In genomic region chr6:99483556-99483955, GRCm38 (mm10) we compare ENCODE assay signal across 15 mouse cellular contexts. TPM values are rescaled to one million over a fixed set of nuclear protein-coding genes. Genes with fewer than 3 reads are reported as not detected.
A peak's percentile ranks its signal among the peaks of the same experiment; 100 is the strongest.
DNase-seq lines count a peak whose midpoint lies in the region; ATAC-seq and TF ChIP-seq lines count a peak whose summit lies in the region.
"Had no signal": no experiment of that assay in that cellular context is flagged by ENCODE, and none has a peak within 500 bp of the region (broad histone marks: within the 10 kb centered on the region; RNA-seq: fewer than 3 reads in every experiment).

No protein-coding gene starts in this region.

- H3K9me3 ChIP-seq in heart, embryonic 13.5 days, result no peaks in the 10 kb centered on the region
- no peaks in the 10 kb centered on the region for H3K9me3 ChIP-seq in lung, embryonic 14.5 days (ENCODE audit: low read depth, low read length)
- H3K9me3 ChIP-seq in embryonic facial prominence, embryonic 14.5 days (ENCODE audit: control insufficient read depth, low read length), result 0 out of 2 replicates have a peak, but pooled peaks cover 3% of the 10 kb centered on the region
- no peaks in the 10 kb centered on the region for H3K9me3 ChIP-seq in neural tube, embryonic 11.5 days (ENCODE audit: control insufficient read depth, low read length)
- H3K9me3 ChIP-seq: megakaryocyte, embryonic 14.5 days; neural tube, embryonic 13.5 days had no signal

- peaks cover 8% of the 10 kb centered on the region; the same call in 1 of the 2 replicates for H3K36me3 ChIP-seq in heart, embryonic 13.5 days
- H3K36me3 ChIP-seq in lung, embryonic 14.5 days (ENCODE audit: insufficient read depth), result no peaks in the 10 kb centered on the region
- no peaks in the 10 kb centered on the region for H3K36me3 ChIP-seq in embryonic facial prominence, embryonic 14.5 days (ENCODE audit: control insufficient read depth, insufficient read depth, low read length)
- no peaks in the 10 kb centered on the region for H3K36me3 ChIP-seq in neural tube, embryonic 11.5 days (ENCODE audit: control insufficient read depth, insufficient read depth, low read length)
- H3K36me3 ChIP-seq: neural tube, embryonic 13.5 days had no signal

- H3K9ac ChIP-seq in heart, embryonic 13.5 days, result no peak overlapping the region
- H3K9ac ChIP-seq in lung, embryonic 14.5 days, result peak overlapping the region; percentile 23; the same call in 1 of the 2 replicates
- no peak overlapping the region for H3K9ac ChIP-seq in embryonic facial prominence, embryonic 14.5 days (ENCODE audit: low read depth, low read length)
- no peak overlapping the region for H3K9ac ChIP-seq in neural tube, embryonic 11.5 days (ENCODE audit: low read length)
- H3K9ac ChIP-seq: neural tube, embryonic 13.5 days had no signal

- WGBS in heart, embryonic 13.5 days, result 60% methylated on average over 10 of the region's 10 CpGs
- 41% methylated on average over 10 of the region's 10 CpGs for WGBS in lung, embryonic 14.5 days
- 25% methylated on average over 10 of the region's 10 CpGs for WGBS in embryonic facial prominence, embryonic 14.5 days
- WGBS in neural tube, embryonic 11.5 days, result 59% methylated on average over 10 of the region's 10 CpGs

- H3K27me3 ChIP-seq in heart, embryonic 13.5 days (replicated peaks), result no peaks in the 10 kb centered on the region
- H3K27me3 ChIP-seq in lung, embryonic 14.5 days (ENCODE audit: insufficient read depth, low read length), result no peaks in the 10 kb centered on the region
- no peaks in the 10 kb centered on the region for H3K27me3 ChIP-seq in embryonic facial prominence, embryonic 14.5 days (replicated peaks; ENCODE audit: control insufficient read depth, insufficient read depth, low read length)
- H3K27me3 ChIP-seq in neural tube, embryonic 11.5 days (ENCODE audit: control insufficient read depth, insufficient read depth, low read length), result no peaks in the 10 kb centered on the region
- H3K27me3 ChIP-seq: megakaryocyte, embryonic 14.5 days had no signal

- peaks cover 46% of the 10 kb centered on the region for H3K4me1 ChIP-seq in heart, embryonic 13.5 days
- peaks cover 32% of the 10 kb centered on the region for H3K4me1 ChIP-seq in lung, embryonic 14.5 days (ENCODE audit: insufficient read depth)
- H3K4me1 ChIP-seq in embryonic facial prominence, embryonic 14.5 days (ENCODE audit: control insufficient read depth, insufficient read depth, low read length), result peaks cover 38% of the 10 kb centered on the region
- peaks cover 15% of the 10 kb centered on the region for H3K4me1 ChIP-seq in neural tube, embryonic 11.5 days (ENCODE audit: control insufficient read depth, insufficient read depth, low read length)

- no peak overlapping the region for H3K4me3 ChIP-seq in heart, embryonic 13.5 days
- no peak overlapping the region for H3K4me3 ChIP-seq in lung, embryonic 14.5 days (ENCODE audit: low read depth, low read length)
- H3K4me3 ChIP-seq in embryonic facial prominence, embryonic 14.5 days (ENCODE audit: low read depth, low read length), result no peak overlapping the region
- no peak overlapping the region for H3K4me3 ChIP-seq in neural tube, embryonic 11.5 days (ENCODE audit: low read depth, low read length)
- H3K4me3 ChIP-seq: left cerebral cortex, adult 2 months; neural tube, embryonic 13.5 days had no signal

- intact Hi-C loops in heart, postnatal 25 days (cut with DNase I), result no loop called here

- TF ChIP-seq CTCF in lung, embryonic 14.5 days (IDR thresholded peaks at IDR 0.05; ENCODE audit: low read depth), result no peak

- ATAC-seq in heart, embryonic 13.5 days (ENCODE audit: extremely low read depth, insufficient number of reproducible peaks, low FRiP score, low TSS enrichment), result no peak
- no peak for ATAC-seq in lung, embryonic 14.5 days (ENCODE audit: insufficient read depth)
- no peak for ATAC-seq in embryonic facial prominence, embryonic 14.5 days (ENCODE audit: low read depth)
- ATAC-seq in neural tube, embryonic 11.5 days (ENCODE audit: insufficient read depth, low FRiP score, low TSS enrichment), result no peak
- ATAC-seq: lung, postnatal 0 days had no signal

- H3K27ac ChIP-seq in heart, embryonic 13.5 days (replicated peaks), result peak overlapping the region; percentile 41
- H3K27ac ChIP-seq in lung, embryonic 14.5 days (ENCODE audit: low read depth), result peak overlapping the region; percentile 60; the same call in 1 of the 2 replicates
- no peak overlapping the region; the same call in 1 of the 2 replicates for H3K27ac ChIP-seq in embryonic facial prominence, embryonic 14.5 days (replicated peaks; ENCODE audit: low read depth, low read length)
- H3K27ac ChIP-seq in neural tube, embryonic 11.5 days (ENCODE audit: low read depth, low read length), result no peak overlapping the region
- H3K27ac ChIP-seq: left cerebral cortex, adult 2 months; neural tube, embryonic 13.5 days had no signal

- no peak overlapping the region for H3K4me2 ChIP-seq in heart, embryonic 13.5 days
- no peak overlapping the region for H3K4me2 ChIP-seq in lung, embryonic 14.5 days
- H3K4me2 ChIP-seq in embryonic facial prominence, embryonic 14.5 days (ENCODE audit: low read depth, low read length), result 0 out of 2 replicates have a peak overlapping the region, but pooled peaks have one; percentile 4
- H3K4me2 ChIP-seq in neural tube, embryonic 11.5 days (ENCODE audit: low read depth), result 0 out of 2 replicates have a peak overlapping the region, but pooled peaks have one; percentile 19
- H3K4me2 ChIP-seq: liver, embryonic 11.5 days had no signal

- DNase-seq in heart, postnatal 25 days (ENCODE audit: low spot score), result no peak
- no peak for DNase-seq in lung, embryonic 14.5 days
- no peak for DNase-seq in lung, postnatal 14 days
- DNase-seq in embryonic facial prominence, embryonic 14.5 days (ENCODE audit: low spot score), result no peak
- DNase-seq in neural tube, embryonic 11.5 days (ENCODE audit: low spot score), result no peak
- DNase-seq in layer of hippocampus, adult 8-10 months (ENCODE audit: low spot score in 2 of 2), result no peak
- DNase-seq in layer of hippocampus, adult 11-12 months (ENCODE audit: low spot score), result no peak
- DNase-seq: cerebellum, adult 11-12 months; heart, postnatal 10 days had no signal

RNA-seq across cellular contexts. Expression of gene Foxp1, which starts 39.0 kb away (rescaled TPM):
- polyA plus RNA-seq in heart, embryonic 13.5 days (2015; fragmentation: Nextera tagmentation; extraction: Ambion mirVana), result 71.7 and 75.9 TPM in 2 replicates
- 10 to 100 TPM; 33.6 to 35.3 TPM for total RNA-seq in heart, postnatal 25 days (2021)
- polyA plus RNA-seq in lung, embryonic 14.5 days (2014; fragmentation: Nextera tagmentation; extraction: Ambion mirVana), result 111 and 114 TPM in 2 replicates
- polyA plus RNA-seq in embryonic facial prominence, embryonic 14.5 days (2014; fragmentation: Nextera tagmentation; extraction: Ambion mirVana), result 80.1 and 87.9 TPM in 2 replicates
- polyA plus RNA-seq in neural tube, embryonic 11.5 days (2014; fragmentation: Nextera tagmentation; extraction: Ambion mirVana), result 111 and 116 TPM in 2 replicates
- total RNA-seq in layer of hippocampus, adult 8-10 months (2022), result 100 to 1,000 TPM in 1 of 4 experiments, 10 to 100 TPM in 3; 90.9 to 101 (median 95.2) TPM

Comparison
In these comparisons a context has a peak if more than half of its experiments do, and no peak if none do; other contexts are left out.
1. H3K27ac ChIP-seq: peak in heart, embryonic 13.5 days (single experiment) and lung, embryonic 14.5 days (single experiment); none in embryonic facial prominence, embryonic 14.5 days (single experiment) and neural tube, embryonic 11.5 days (single experiment).
2. H3K4me2 ChIP-seq: peak in embryonic facial prominence, embryonic 14.5 days (single experiment) and neural tube, embryonic 11.5 days (single experiment); none in heart, embryonic 13.5 days (single experiment) and lung, embryonic 14.5 days (single experiment).